ENCODE assay signal across 7 mouse cellular contexts in genomic region chr7:143106672-143107465, GRCm38 (mm10). TPM values are rescaled to one million over a fixed set of nuclear protein-coding genes. Genes with fewer than 3 reads are reported as not detected.
A peak's percentile ranks its signal among the peaks of the same experiment; 100 is the strongest.
DNase-seq lines count a peak whose midpoint lies in the region; ATAC-seq and TF ChIP-seq lines count a peak whose summit lies in the region.

No protein-coding gene starts in this region.

- no peak overlapping the region for H3K27ac ChIP-seq in forebrain, embryonic 10.5 days
- H3K27ac ChIP-seq in hindbrain, postnatal 0 days: no peak overlapping the region
- no peak overlapping the region for H3K27ac ChIP-seq in liver, embryonic 12.5 days
- no peak overlapping the region for H3K27ac ChIP-seq in neural tube, embryonic 12.5 days

- WGBS in forebrain, embryonic 10.5 days: 6% methylated on average over 55 of the region's 57 CpGs
- WGBS in hindbrain, postnatal 0 days: 12% methylated on average over 47 of the region's 57 CpGs
- 4% methylated on average over 50 of the region's 57 CpGs for WGBS in liver, embryonic 12.5 days (ENCODE audit: insufficient replicate concordance)
- WGBS in neural tube, embryonic 12.5 days: 8% methylated on average over 53 of the region's 57 CpGs

- H3K36me3 ChIP-seq in forebrain, embryonic 10.5 days (replicated peaks): no peaks in the 10 kb centered on the region
- H3K36me3 ChIP-seq in hindbrain, postnatal 0 days (ENCODE audit: insufficient read depth, low read length): no peaks in the 10 kb centered on the region
- no peaks in the 10 kb centered on the region for H3K36me3 ChIP-seq in liver, embryonic 12.5 days
- no peaks in the 10 kb centered on the region for H3K36me3 ChIP-seq in neural tube, embryonic 12.5 days

- TF ChIP-seq CTCF in hindbrain, postnatal 0 days (IDR thresholded peaks at IDR 0.05; ENCODE audit: low read depth): no peak

- H3K4me3 ChIP-seq in forebrain, embryonic 10.5 days: peak overlapping the region; percentile 47
- peak overlapping the region; percentile 31 for H3K4me3 ChIP-seq in hindbrain, postnatal 0 days (ENCODE audit: low read length)
- H3K4me3 ChIP-seq in liver, embryonic 12.5 days: peak overlapping the region; percentile 44
- peak overlapping the region; percentile 21 for H3K4me3 ChIP-seq in neural tube, embryonic 12.5 days

- no peak for ATAC-seq in hindbrain, postnatal 0 days
- ATAC-seq in liver, embryonic 12.5 days: peak; percentile 28
- ATAC-seq in neural tube, embryonic 12.5 days (ENCODE audit: low FRiP score, low read depth): no peak

- peak; percentile 50 to 79 for DNase-seq in adrenal gland, postnatal 36 days
- no peak for DNase-seq in forebrain, embryonic 10.5 days (ENCODE audit: extremely low spot score, low spot score)
- DNase-seq in hindbrain, postnatal 0 days (ENCODE audit: low spot score): no peak
- DNase-seq in frontal cortex, postnatal 25 days (ENCODE audit: low spot score in 2 of 2): no peak
- DNase-seq in frontal cortex, postnatal 10 days (ENCODE audit: low spot score in 2 of 2): no peak

- H3K9me3 ChIP-seq in forebrain, embryonic 10.5 days: no peaks in the 10 kb centered on the region
- no peaks in the 10 kb centered on the region for H3K9me3 ChIP-seq in hindbrain, postnatal 0 days (ENCODE audit: low read length)
- H3K9me3 ChIP-seq in liver, embryonic 12.5 days (replicated peaks): no peaks in the 10 kb centered on the region
- no peaks in the 10 kb centered on the region for H3K9me3 ChIP-seq in neural tube, embryonic 12.5 days

- peaks cover 79% of the 10 kb centered on the region for H3K27me3 ChIP-seq in forebrain, embryonic 10.5 days (ENCODE audit: poor library complexity, severe bottlenecking)
- H3K27me3 ChIP-seq in hindbrain, postnatal 0 days (ENCODE audit: insufficient read depth, low read length): peaks cover 34% of the 10 kb centered on the region
- peaks cover 84% of the 10 kb centered on the region for H3K27me3 ChIP-seq in liver, embryonic 12.5 days (replicated peaks)
- peaks cover 43% of the 10 kb centered on the region for H3K27me3 ChIP-seq in neural tube, embryonic 12.5 days (replicated peaks)

- H3K9ac ChIP-seq in hindbrain, postnatal 0 days (replicated peaks; ENCODE audit: low read length): no peak overlapping the region
- no peak overlapping the region for H3K9ac ChIP-seq in liver, embryonic 12.5 days
- H3K9ac ChIP-seq in neural tube, embryonic 12.5 days: no peak overlapping the region

- H3K4me1 ChIP-seq in forebrain, embryonic 10.5 days: peaks cover 26% of the 10 kb centered on the region
- no peaks in the 10 kb centered on the region for H3K4me1 ChIP-seq in hindbrain, postnatal 0 days (ENCODE audit: insufficient read depth, low read length)
- peaks cover 21% of the 10 kb centered on the region for H3K4me1 ChIP-seq in liver, embryonic 12.5 days
- H3K4me1 ChIP-seq in neural tube, embryonic 12.5 days: peaks cover 8% of the 10 kb centered on the region

- peak overlapping the region; percentile 54 for H3K4me2 ChIP-seq in hindbrain, postnatal 0 days (ENCODE audit: low read depth, low read length)
- peak overlapping the region; percentile 65 for H3K4me2 ChIP-seq in liver, embryonic 12.5 days
- H3K4me2 ChIP-seq in neural tube, embryonic 12.5 days (replicated peaks): peak overlapping the region; percentile 58

RNA-seq across cellular contexts. Expression of gene Kcnq1, which starts 0.7 kb away (rescaled TPM):
- 1 to 10 TPM; 2.9 to 7.6 TPM for total RNA-seq in adrenal gland, postnatal 36 days (2021)
- polyA plus RNA-seq in forebrain, embryonic 10.5 days (2016; fragmentation: Nextera tagmentation; extraction: Ambion mirVana): 0.92 and 1.3 TPM in 2 replicates
- total RNA-seq in hindbrain, postnatal 0 days (2014; rRNA removed): 1.2 and 1.9 TPM in 2 replicates
- polyA plus RNA-seq in hindbrain, postnatal 0 days (2015; fragmentation: Nextera tagmentation; extraction: Ambion mirVana): 1.1 and 1.4 TPM in 2 replicates
- 0.21 and 0.61 TPM in 2 replicates for polyA plus RNA-seq in liver, embryonic 12.5 days (2016; fragmentation: Nextera tagmentation; extraction: Ambion mirVana)
- 0.99 and 2.0 TPM in 2 replicates for polyA plus RNA-seq in neural tube, embryonic 12.5 days (2016; fragmentation: Nextera tagmentation; extraction: Ambion mirVana)

RNA-seq across cellular contexts. Expression of gene Trpm5, which starts 12.4 kb away (rescaled TPM):
- under 1 TPM in 1 of 2 experiments, not detected in 1; 0.43 TPM for total RNA-seq in adrenal gland, postnatal 36 days (2021)
- polyA plus RNA-seq in forebrain, embryonic 10.5 days (2016; fragmentation: Nextera tagmentation; extraction: Ambion mirVana): 0.36 and 0.90 TPM in 2 replicates
- 2.1 and 3.0 TPM in 2 replicates for total RNA-seq in hindbrain, postnatal 0 days (2014; rRNA removed)
- polyA plus RNA-seq in hindbrain, postnatal 0 days (2015; fragmentation: Nextera tagmentation; extraction: Ambion mirVana): 2.0 and 2.6 TPM in 2 replicates
- polyA plus RNA-seq in liver, embryonic 12.5 days (2016; fragmentation: Nextera tagmentation; extraction: Ambion mirVana): 1.3 and 1.6 TPM in 2 replicates
- 1.8 and 2.2 TPM in 2 replicates for polyA plus RNA-seq in neural tube, embryonic 12.5 days (2016; fragmentation: Nextera tagmentation; extraction: Ambion mirVana)

RNA-seq across cellular contexts. Expression of gene Tssc4, which starts 37.8 kb away (rescaled TPM):
- total RNA-seq in adrenal gland, postnatal 36 days (2021): 10 to 100 TPM; 32.4 to 33.3 TPM
- 131 and 132 TPM in 2 replicates for polyA plus RNA-seq in forebrain, embryonic 10.5 days (2016; fragmentation: Nextera tagmentation; extraction: Ambion mirVana)
- total RNA-seq in hindbrain, postnatal 0 days (2014; rRNA removed): 106 and 118 TPM in 2 replicates
- polyA plus RNA-seq in hindbrain, postnatal 0 days (2015; fragmentation: Nextera tagmentation; extraction: Ambion mirVana): 101 and 102 TPM in 2 replicates
- polyA plus RNA-seq in liver, embryonic 12.5 days (2016; fragmentation: Nextera tagmentation; extraction: Ambion mirVana): 50.2 and 50.5 TPM in 2 replicates
- 91.7 and 96.3 TPM in 2 replicates for polyA plus RNA-seq in neural tube, embryonic 12.5 days (2016; fragmentation: Nextera tagmentation; extraction: Ambion mirVana)

RNA-seq across cellular contexts. Expression of gene Cd81, which starts 54.3 kb away (rescaled TPM):
- total RNA-seq in adrenal gland, postnatal 36 days (2021): 100 to 1,000 TPM; 689 to 765 TPM
- 225 and 250 TPM in 2 replicates for polyA plus RNA-seq in forebrain, embryonic 10.5 days (2016; fragmentation: Nextera tagmentation; extraction: Ambion mirVana)
- 758 and 776 TPM in 2 replicates for total RNA-seq in hindbrain, postnatal 0 days (2014; rRNA removed)
- polyA plus RNA-seq in hindbrain, postnatal 0 days (2015; fragmentation: Nextera tagmentation; extraction: Ambion mirVana): 708 and 751 TPM in 2 replicates
- 154 TPM in 2 replicates for polyA plus RNA-seq in liver, embryonic 12.5 days (2016; fragmentation: Nextera tagmentation; extraction: Ambion mirVana)
- polyA plus RNA-seq in neural tube, embryonic 12.5 days (2016; fragmentation: Nextera tagmentation; extraction: Ambion mirVana): 255 and 258 TPM in 2 replicates

Comparison
In these comparisons a context has a peak if more than half of its experiments do, and no peak if none do; other contexts are left out.
1. DNase-seq: peak in adrenal gland, postnatal 36 days (2 of 2); none in forebrain, embryonic 10.5 days (single experiment), hindbrain, postnatal 0 days (single experiment), frontal cortex, postnatal 25 days (0 of 2) and frontal cortex, postnatal 10 days (0 of 2).
2. Peak in every context shown above with its lines, with median percentiles within 50 percentile points of each other: H3K4me3 ChIP-seq and H3K4me2 ChIP-seq.